Mouse (Mus musculus): ENCODE results near the gene Ano2. TPM values are rescaled to one million over a fixed set of nuclear protein-coding genes. Genes with fewer than 3 reads are reported as not detected.

Ano2 gene
- polyA plus RNA-seq, 1 experiment from 2014 or later, result 0.28 TPM

DNA sequence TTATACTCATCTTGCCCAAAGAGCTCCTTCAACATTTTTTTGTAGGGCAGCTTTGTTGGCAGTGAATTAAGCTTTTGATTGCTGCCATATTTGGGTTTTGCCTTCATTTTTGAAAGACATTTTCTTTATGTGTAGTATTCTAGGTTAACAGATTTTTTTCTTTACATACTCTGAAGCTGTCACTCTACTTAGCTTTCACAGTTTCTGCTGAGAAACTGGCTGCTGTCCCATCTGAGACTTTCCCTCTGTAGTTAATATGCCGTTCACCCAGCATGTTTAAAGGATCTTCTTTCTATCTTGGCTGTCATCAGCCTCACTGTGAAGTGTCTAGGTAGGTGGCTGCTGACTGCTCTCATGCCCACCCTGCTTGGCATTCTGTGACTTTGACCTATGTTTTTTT is 168.1 kb downstream of the Ano2 start:
- H3K27me3 ChIP-seq (ENCODE audit: control insufficient read depth, insufficient read depth, low read length), result no peaks in the 10 kb centered on the region
- no peak overlapping the region for H3K9ac ChIP-seq (ENCODE audit: low read depth, low read length)
- H3K4me2 ChIP-seq (replicated peaks; ENCODE audit: low read depth, low read length), result no peak overlapping the region
- H3K27ac ChIP-seq (ENCODE audit: low read depth, low read length), result no peak overlapping the region
- H3K4me3 ChIP-seq (ENCODE audit: low read depth, low read length), result no peak overlapping the region
- ATAC-seq (ENCODE audit: low FRiP score) (no peak), DNase-seq (ENCODE audit: low spot score) (no peak)
- no peaks in the 10 kb centered on the region for H3K36me3 ChIP-seq (ENCODE audit: control insufficient read depth, insufficient read depth, low read length)
- WGBS, result 62% methylated on average over 1 of the region's 1 CpGs
- H3K4me1 ChIP-seq (replicated peaks; ENCODE audit: control insufficient read depth, insufficient read depth, low read length), result no peaks in the 10 kb centered on the region
- no peaks in the 10 kb centered on the region for H3K9me3 ChIP-seq (ENCODE audit: control insufficient read depth, low read length)

GRCm38 (mm10) chr6:125868516-125868915 is 178.3 kb downstream of the Ano2 start:
- Histone ChIP-seq H3K27me3 (ENCODE audit: control insufficient read depth, insufficient read depth, low read length) (no peaks in the 10 kb centered on the region), H3K4me2 (replicated peaks; ENCODE audit: low read depth, low read length) (no peak overlapping the region), H3K36me3 (ENCODE audit: control insufficient read depth, insufficient read depth, low read length) (no peaks in the 10 kb centered on the region), H3K4me3 (ENCODE audit: low read depth, low read length) (no peak overlapping the region), H3K9ac (ENCODE audit: low read depth, low read length) (no peak overlapping the region), H3K9me3 (ENCODE audit: control insufficient read depth, low read length) (no peaks in the 10 kb centered on the region), H3K4me1 (replicated peaks; ENCODE audit: control insufficient read depth, insufficient read depth, low read length) (no peaks in the 10 kb centered on the region), H3K27ac (ENCODE audit: low read depth, low read length) (no peak overlapping the region)
- 39% methylated on average over 2 of the region's 2 CpGs for WGBS
- DNase-seq (ENCODE audit: low spot score) (peak; percentile 30), ATAC-seq (ENCODE audit: low FRiP score) (no peak)

DNA sequence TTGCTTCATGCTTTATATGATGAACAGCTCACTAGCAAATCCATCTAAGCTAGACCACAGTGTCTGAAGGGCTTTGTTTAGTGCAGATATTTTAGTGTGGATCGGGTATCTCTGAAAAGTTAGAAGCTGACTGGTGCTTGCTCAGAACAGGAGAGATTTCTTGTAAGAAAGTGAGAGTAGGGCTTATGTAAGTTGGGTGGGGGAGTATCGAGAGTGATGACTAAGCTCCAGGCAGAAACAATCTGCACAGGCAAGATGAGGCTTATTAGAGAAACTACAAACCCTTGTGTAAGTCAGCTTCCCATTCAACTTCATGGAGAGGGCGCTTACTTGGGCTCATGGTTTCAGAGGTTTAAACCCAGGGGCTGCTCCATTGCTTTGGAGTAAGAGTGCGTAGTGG is 181.3 kb downstream of the Ano2 start:
- WGBS, result 89% methylated on average over 4 of the region's 4 CpGs
- DNase-seq (ENCODE audit: low spot score), result no peak
- Histone ChIP-seq H3K9me3 (ENCODE audit: control insufficient read depth, low read length) (no peaks in the 10 kb centered on the region), H3K36me3 (ENCODE audit: control insufficient read depth, insufficient read depth, low read length) (no peaks in the 10 kb centered on the region), H3K4me2 (replicated peaks; ENCODE audit: low read depth, low read length) (no peak overlapping the region), H3K27me3 (ENCODE audit: control insufficient read depth, insufficient read depth, low read length) (no peaks in the 10 kb centered on the region), H3K4me1 (replicated peaks; ENCODE audit: control insufficient read depth, insufficient read depth, low read length) (no peaks in the 10 kb centered on the region), H3K9ac (ENCODE audit: low read depth, low read length) (no peak overlapping the region), H3K4me3 (ENCODE audit: low read depth, low read length) (no peak overlapping the region), H3K27ac (ENCODE audit: low read depth, low read length) (no peak overlapping the region)
- ATAC-seq (ENCODE audit: low FRiP score), result no peak

- Histone ChIP-seq H3K27ac (ENCODE audit: low read depth, low read length) (no peak overlapping the region), H3K27me3 (ENCODE audit: control insufficient read depth, insufficient read depth, low read length) (no peaks in the 10 kb centered on the region), H3K4me1 (replicated peaks; ENCODE audit: control insufficient read depth, insufficient read depth, low read length) (no peaks in the 10 kb centered on the region), H3K36me3 (ENCODE audit: control insufficient read depth, insufficient read depth, low read length) (no peaks in the 10 kb centered on the region), H3K4me3 (ENCODE audit: low read depth, low read length) (no peak overlapping the region), H3K9ac (ENCODE audit: low read depth, low read length) (no peak overlapping the region), H3K4me2 (replicated peaks; ENCODE audit: low read depth, low read length) (no peak overlapping the region), H3K9me3 (ENCODE audit: control insufficient read depth, low read length) (no peaks in the 10 kb centered on the region)
- no peak for DNase-seq (ENCODE audit: low spot score)
- no peak for ATAC-seq (ENCODE audit: low FRiP score)
- WGBS, result 89% methylated on average over 6 of the region's 6 CpGs
Measured at GRCm38 (mm10) chr6:125874742-125875141, 184.5 kb downstream of the Ano2 start.

DNA sequence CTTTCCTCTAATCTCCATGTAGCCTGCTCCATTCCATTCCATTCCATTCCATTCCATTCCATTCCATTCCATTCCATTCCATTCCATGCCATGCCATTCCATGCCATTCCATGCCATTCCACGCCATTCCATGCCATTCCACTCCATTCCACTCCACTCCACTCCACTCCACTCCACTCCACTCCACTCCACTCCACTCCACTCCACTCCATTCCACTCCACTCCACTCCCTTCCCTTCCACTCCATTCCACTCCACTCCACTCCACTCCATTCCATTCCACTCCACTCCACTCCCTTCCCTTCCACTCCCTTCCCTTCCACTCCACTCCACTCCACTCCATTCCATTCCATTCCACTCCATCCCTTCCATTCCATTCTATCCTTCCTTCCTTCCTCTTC is 186.7 kb downstream of the Ano2 start:
- no peak for ATAC-seq (ENCODE audit: low FRiP score)
- no peak overlapping the region for H3K4me2 ChIP-seq (replicated peaks; ENCODE audit: low read depth, low read length)

GRCm38 (mm10) chr6:125878671-125879070 is 188.5 kb downstream of the Ano2 start:
- Histone ChIP-seq H3K4me2 (replicated peaks; ENCODE audit: low read depth, low read length) (no peak overlapping the region), H3K27ac (ENCODE audit: low read depth, low read length) (no peak overlapping the region), H3K9ac (ENCODE audit: low read depth, low read length) (no peak overlapping the region), H3K36me3 (ENCODE audit: control insufficient read depth, insufficient read depth, low read length) (no peaks in the 10 kb centered on the region), H3K4me3 (ENCODE audit: low read depth, low read length) (no peak overlapping the region), H3K4me1 (replicated peaks; ENCODE audit: control insufficient read depth, insufficient read depth, low read length) (no peaks in the 10 kb centered on the region), H3K27me3 (ENCODE audit: control insufficient read depth, insufficient read depth, low read length) (no peaks in the 10 kb centered on the region), H3K9me3 (ENCODE audit: control insufficient read depth, low read length) (no peaks in the 10 kb centered on the region)
- no peak for ATAC-seq (ENCODE audit: low FRiP score)
- 77% methylated on average over 2 of the region's 2 CpGs for WGBS
- DNase-seq (ENCODE audit: low spot score), result no peak

More for the DNA sequence above, 186.7 kb downstream of the Ano2 start:
- 96% methylated on average over 1 of the region's 1 CpGs for WGBS
- Histone ChIP-seq H3K36me3 (ENCODE audit: control insufficient read depth, insufficient read depth, low read length) (no peaks in the 10 kb centered on the region), H3K9me3 (ENCODE audit: control insufficient read depth, low read length) (no peaks in the 10 kb centered on the region), H3K27ac (ENCODE audit: low read depth, low read length) (no peak overlapping the region), H3K9ac (ENCODE audit: low read depth, low read length) (no peak overlapping the region), H3K4me1 (replicated peaks; ENCODE audit: control insufficient read depth, insufficient read depth, low read length) (no peaks in the 10 kb centered on the region), H3K27me3 (ENCODE audit: control insufficient read depth, insufficient read depth, low read length) (no peaks in the 10 kb centered on the region), H3K4me3 (ENCODE audit: low read depth, low read length) (no peak overlapping the region)
- no peak for DNase-seq (ENCODE audit: low spot score)

DNA sequence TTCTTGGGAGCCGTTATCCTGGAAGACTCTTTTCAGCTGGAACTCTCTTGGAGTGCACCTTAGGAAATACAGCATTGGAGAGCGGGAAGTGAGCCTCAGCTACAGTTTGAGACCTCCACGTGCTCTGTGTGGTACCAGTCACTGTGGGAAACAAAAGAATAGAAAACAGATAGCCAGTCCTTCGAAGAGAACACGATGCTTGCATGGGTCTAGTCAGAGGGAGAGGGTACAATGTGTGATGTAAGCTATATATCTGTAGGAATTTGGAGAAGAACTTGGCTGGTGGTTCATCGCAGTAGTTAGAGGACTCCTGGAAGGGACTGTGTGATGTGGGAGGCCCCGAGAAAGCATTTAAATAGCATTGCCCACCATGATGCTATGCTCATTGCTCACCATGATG is 189.1 kb downstream of the Ano2 start:
- no peaks in the 10 kb centered on the region for H3K27me3 ChIP-seq (ENCODE audit: control insufficient read depth, insufficient read depth, low read length)
- no peak for DNase-seq (ENCODE audit: low spot score)
- H3K4me1 ChIP-seq (replicated peaks; ENCODE audit: control insufficient read depth, insufficient read depth, low read length), result no peaks in the 10 kb centered on the region
- no peaks in the 10 kb centered on the region for H3K9me3 ChIP-seq (ENCODE audit: control insufficient read depth, low read length)
- H3K9ac ChIP-seq (ENCODE audit: low read depth, low read length), result no peak overlapping the region
- H3K4me3 ChIP-seq (ENCODE audit: low read depth, low read length), result no peak overlapping the region
- H3K27ac ChIP-seq (ENCODE audit: low read depth, low read length), result no peak overlapping the region
- no peak overlapping the region for H3K4me2 ChIP-seq (replicated peaks; ENCODE audit: low read depth, low read length)
- H3K36me3 ChIP-seq (ENCODE audit: control insufficient read depth, insufficient read depth, low read length), result no peaks in the 10 kb centered on the region
- 85% methylated on average over 7 of the region's 7 CpGs for WGBS
- ATAC-seq (ENCODE audit: low FRiP score), result no peak

DNA sequence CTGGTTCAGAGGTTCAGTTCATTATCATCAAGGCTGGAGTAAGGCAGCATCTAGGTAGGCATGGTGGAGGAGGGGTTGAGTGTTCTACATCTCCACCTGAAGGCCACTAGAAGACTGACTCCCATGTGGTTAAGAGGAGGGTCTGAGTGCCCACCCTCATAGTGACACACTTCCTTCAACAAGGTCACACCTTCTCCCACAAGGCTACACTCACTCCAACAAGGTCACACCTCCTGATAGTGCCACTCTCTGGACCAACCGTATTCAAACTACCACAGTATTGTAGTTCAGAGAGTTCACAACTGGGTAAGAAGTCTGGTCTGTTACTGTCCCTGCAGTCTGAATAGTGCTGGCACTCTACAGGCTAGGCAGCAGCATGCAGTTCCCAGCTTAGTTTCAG is 198.4 kb downstream of the Ano2 start:
- no peak overlapping the region for H3K4me2 ChIP-seq (replicated peaks; ENCODE audit: low read depth, low read length)
- no peaks in the 10 kb centered on the region for H3K36me3 ChIP-seq (ENCODE audit: control insufficient read depth, insufficient read depth, low read length)
- no peaks in the 10 kb centered on the region for H3K9me3 ChIP-seq (ENCODE audit: control insufficient read depth, low read length)
- no peaks in the 10 kb centered on the region for H3K27me3 ChIP-seq (ENCODE audit: control insufficient read depth, insufficient read depth, low read length)
- H3K4me3 ChIP-seq (ENCODE audit: low read depth, low read length), result no peak overlapping the region
- H3K9ac ChIP-seq (ENCODE audit: low read depth, low read length), result no peak overlapping the region
- no peak for DNase-seq (ENCODE audit: low spot score)
- WGBS, result 100% methylated on average over 1 of the region's 1 CpGs
- no peaks in the 10 kb centered on the region for H3K4me1 ChIP-seq (replicated peaks; ENCODE audit: control insufficient read depth, insufficient read depth, low read length)
- H3K27ac ChIP-seq (ENCODE audit: low read depth, low read length), result no peak overlapping the region
- no peak for ATAC-seq (ENCODE audit: low FRiP score)

GRCm38 (mm10) chr6:125894340-125894739 is 204.1 kb downstream of the Ano2 start:
- Histone ChIP-seq H3K9ac (ENCODE audit: low read depth, low read length) (no peak overlapping the region), H3K4me1 (replicated peaks; ENCODE audit: control insufficient read depth, insufficient read depth, low read length) (no peaks in the 10 kb centered on the region), H3K9me3 (ENCODE audit: control insufficient read depth, low read length) (no peaks in the 10 kb centered on the region), H3K4me3 (ENCODE audit: low read depth, low read length) (no peak overlapping the region), H3K27me3 (ENCODE audit: control insufficient read depth, insufficient read depth, low read length) (no peaks in the 10 kb centered on the region), H3K27ac (ENCODE audit: low read depth, low read length) (no peak overlapping the region), H3K36me3 (ENCODE audit: control insufficient read depth, insufficient read depth, low read length) (no peaks in the 10 kb centered on the region), H3K4me2 (replicated peaks; ENCODE audit: low read depth, low read length) (no peak overlapping the region)
- WGBS, result 83% methylated on average over 3 of the region's 3 CpGs
- ATAC-seq (ENCODE audit: low FRiP score) (no peak), DNase-seq (ENCODE audit: low spot score) (no peak)

All from hindbrain, embryonic 11.5 days (tissue).